In the genomic region with DNA sequence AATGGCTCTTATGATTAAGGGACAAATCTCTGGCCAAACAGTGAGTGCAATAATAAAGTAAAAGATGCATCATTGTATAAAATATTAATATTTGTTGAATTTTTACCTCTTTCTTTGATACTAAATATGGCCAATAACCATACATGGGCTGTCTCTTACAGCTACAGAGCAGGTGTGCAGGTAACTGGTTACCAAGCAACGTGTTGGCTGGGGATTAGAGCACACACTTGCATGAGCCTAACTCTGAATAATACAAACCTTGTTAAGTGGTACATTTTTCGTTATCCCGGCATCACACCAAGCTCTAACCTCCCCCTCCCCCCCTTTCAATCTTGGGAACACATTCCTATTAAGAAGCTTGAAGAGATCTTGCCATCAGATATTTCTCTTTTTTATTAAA, we compare ENCODE assay signal across 21 mouse cellular contexts.
A peak's percentile ranks its signal among the peaks of the same experiment; 100 is the strongest.
DNase-seq lines count a peak whose midpoint lies in the region; ATAC-seq and TF ChIP-seq lines count a peak whose summit lies in the region.
"Had no signal": no experiment of that assay in that cellular context is flagged by ENCODE, and none has a peak within 500 bp of the region (broad histone marks: within the 10 kb centered on the region; RNA-seq: fewer than 3 reads in every experiment).

No protein-coding gene starts in this region.

- no peak overlapping the region for H3K4me2 ChIP-seq in hindbrain, embryonic 15.5 days
- no peak overlapping the region for H3K4me2 ChIP-seq in hindbrain, embryonic 14.5 days (replicated peaks)
- H3K4me2 ChIP-seq in midbrain, embryonic 15.5 days = no peak overlapping the region
- H3K4me2 ChIP-seq: embryonic facial prominence, embryonic 12.5 days; forebrain, embryonic 12.5 days had no signal

- H3K27me3 ChIP-seq in hindbrain, embryonic 15.5 days = no peaks in the 10 kb centered on the region
- no peaks in the 10 kb centered on the region for H3K27me3 ChIP-seq in hindbrain, embryonic 14.5 days (ENCODE audit: control insufficient read depth, insufficient read depth, low read length)
- no peaks in the 10 kb centered on the region for H3K27me3 ChIP-seq in midbrain, embryonic 15.5 days (replicated peaks)
- H3K27me3 ChIP-seq in midbrain, embryonic 10.5 days (ENCODE audit: low read depth, poor library complexity, severe bottlenecking) = 0 out of 2 replicates have a peak, but pooled peaks cover 6% of the 10 kb centered on the region
- H3K27me3 ChIP-seq: embryonic facial prominence, embryonic 12.5 days had no signal

- TF ChIP-seq POLR2A in brain, embryonic 14.5 days (IDR thresholded peaks at IDR 0.05; ENCODE audit: borderline replicate concordance, extremely low read depth, insufficient read depth, insufficient read length, poor library complexity, severe bottlenecking) = no peak

- 0 out of 2 replicates have a peak overlapping the region, but pooled peaks have one; percentile 20 for H3K27ac ChIP-seq in hindbrain, embryonic 15.5 days (replicated peaks)
- H3K27ac ChIP-seq in hindbrain, embryonic 14.5 days = no peak overlapping the region
- peak overlapping the region; percentile 53; the same call in 1 of the 2 replicates for H3K27ac ChIP-seq in midbrain, embryonic 15.5 days
- H3K27ac ChIP-seq in midbrain, embryonic 10.5 days (replicated peaks) = no peak overlapping the region
- H3K27ac ChIP-seq: embryonic facial prominence, embryonic 10.5 days; embryonic facial prominence, embryonic 12.5 days; forebrain, embryonic 12.5 days had no signal

- H3K36me3 ChIP-seq in hindbrain, embryonic 15.5 days = no peaks in the 10 kb centered on the region
- H3K36me3 ChIP-seq in hindbrain, embryonic 14.5 days (replicated peaks; ENCODE audit: control insufficient read depth, insufficient read depth) = no peaks in the 10 kb centered on the region
- no peaks in the 10 kb centered on the region for H3K36me3 ChIP-seq in midbrain, embryonic 15.5 days (replicated peaks)
- no peaks in the 10 kb centered on the region for H3K36me3 ChIP-seq in midbrain, embryonic 10.5 days
- H3K36me3 ChIP-seq: embryonic facial prominence, embryonic 10.5 days; embryonic facial prominence, embryonic 12.5 days; forebrain, embryonic 12.5 days had no signal

- no peaks in the 10 kb centered on the region for H3K9me3 ChIP-seq in hindbrain, embryonic 15.5 days
- H3K9me3 ChIP-seq in hindbrain, embryonic 14.5 days (ENCODE audit: control insufficient read depth, low read length) = no peaks in the 10 kb centered on the region
- no peaks in the 10 kb centered on the region for H3K9me3 ChIP-seq in midbrain, embryonic 15.5 days
- no peaks in the 10 kb centered on the region for H3K9me3 ChIP-seq in midbrain, embryonic 10.5 days (replicated peaks)
- H3K9me3 ChIP-seq: embryonic facial prominence, embryonic 10.5 days; embryonic facial prominence, embryonic 12.5 days; forebrain, embryonic 12.5 days had no signal

- intact Hi-C loops in gastrocnemius, postnatal 36 days (cut with DNase I) = no loop called here

- ATAC-seq in hindbrain, embryonic 15.5 days (ENCODE audit: low FRiP score, low read depth) = no peak
- ATAC-seq in hindbrain, embryonic 14.5 days (ENCODE audit: low FRiP score) = no peak
- no peak for ATAC-seq in midbrain, embryonic 15.5 days (replicated peaks)
- ATAC-seq: forebrain, embryonic 14.5 days; forebrain, embryonic 16.5 days had no signal

- DNase-seq in hindbrain, embryonic 14.5 days (ENCODE audit: low spot score) = no peak
- DNase-seq in midbrain, embryonic 10.5 days (ENCODE audit: low spot score) = no peak
- DNase-seq in brain, adult 2 months (ENCODE audit: low read depth, low spot score) = peak; percentile 6
- DNase-seq in brain, embryonic 14.5 days (ENCODE audit: low read depth) = peak; percentile 48
- DNase-seq in gastrocnemius, postnatal 36 days = no peak
- no peak for DNase-seq in lung, postnatal 25 days (ENCODE audit: low spot score)
- DNase-seq: adrenal gland, adult 2 months; adrenal gland, postnatal 10 days; adrenal gland, postnatal 36 days; cerebellum, adult 11-12 months; cerebellum, adult 2 months; cerebellum, adult 9-10 months; cerebellum, postnatal 10 days; cerebellum, postnatal 25 days had no signal

- no peaks in the 10 kb centered on the region for H3K4me1 ChIP-seq in hindbrain, embryonic 15.5 days (replicated peaks)
- no peaks in the 10 kb centered on the region for H3K4me1 ChIP-seq in hindbrain, embryonic 14.5 days (replicated peaks; ENCODE audit: control insufficient read depth, insufficient read depth, low read length)
- no peaks in the 10 kb centered on the region; the same call in 1 of the 2 replicates for H3K4me1 ChIP-seq in midbrain, embryonic 15.5 days
- H3K4me1 ChIP-seq in midbrain, embryonic 10.5 days = peaks cover 20% of the 10 kb centered on the region
- H3K4me1 ChIP-seq: embryonic facial prominence, embryonic 12.5 days had no signal

- WGBS in hindbrain, embryonic 15.5 days = 79% methylated on average over 3 of the region's 3 CpGs
- 77% methylated on average over 3 of the region's 3 CpGs for WGBS in hindbrain, embryonic 14.5 days
- 60% methylated on average over 3 of the region's 3 CpGs for WGBS in midbrain, embryonic 15.5 days
- 82% methylated on average over 3 of the region's 3 CpGs for WGBS in midbrain, embryonic 10.5 days

- TF ChIP-seq CTCF in brain, embryonic 14.5 days (IDR thresholded peaks at IDR 0.05; ENCODE audit: borderline replicate concordance, extremely low read depth, insufficient read depth, insufficient read length) = no peak

- H3K9ac ChIP-seq in hindbrain, embryonic 15.5 days = no peak overlapping the region
- H3K9ac ChIP-seq in hindbrain, embryonic 14.5 days = no peak overlapping the region
- no peak overlapping the region for H3K9ac ChIP-seq in midbrain, embryonic 15.5 days
- H3K9ac ChIP-seq: embryonic facial prominence, embryonic 12.5 days; forebrain, embryonic 12.5 days had no signal

- no peak overlapping the region for H3K4me3 ChIP-seq in hindbrain, embryonic 15.5 days
- H3K4me3 ChIP-seq in hindbrain, embryonic 14.5 days (replicated peaks; ENCODE audit: low read length) = no peak overlapping the region
- H3K4me3 ChIP-seq in midbrain, embryonic 15.5 days = no peak overlapping the region
- H3K4me3 ChIP-seq in midbrain, embryonic 10.5 days = no peak overlapping the region
- H3K4me3 ChIP-seq: embryonic facial prominence, embryonic 10.5 days; embryonic facial prominence, embryonic 12.5 days; forebrain, embryonic 12.5 days had no signal

Comparison
In these comparisons a context has a peak if more than half of its experiments do, and no peak if none do; other contexts are left out.
1. H3K27ac ChIP-seq: peak in hindbrain, embryonic 15.5 days (single experiment) and midbrain, embryonic 15.5 days (single experiment); none in hindbrain, embryonic 14.5 days (single experiment) and midbrain, embryonic 10.5 days (single experiment).
2. DNase-seq: peak in brain, adult 2 months (single experiment) and brain, embryonic 14.5 days (single experiment); none in hindbrain, embryonic 14.5 days (single experiment), midbrain, embryonic 10.5 days (single experiment), gastrocnemius, postnatal 36 days (0 of 2) and lung, postnatal 25 days (single experiment).